Mouse (Mus musculus) heart, adult 2 months (tissue): ENCODE results near the gene Gys1.

Source experiments
- CTCF ChIP-seq: fragments of 200-600 bp; IDR thresholded peaks from 2 replicates; pipeline ENCODE4 v1.8.1; 2022; ENCODE audit warnings: antibody characterized with exemption, mild to moderate bottlenecking, moderate library complexity
- POLR2A ChIP-seq: fragments of 200-500 bp; IDR thresholded peaks from 2 replicates; pipeline ENCODE4 v1.6.1; 2011; ENCODE audit warnings: mild to moderate bottlenecking, low read depth, low read length, control low read depth; ENCODE audit not compliant: insufficient read depth

DNA sequence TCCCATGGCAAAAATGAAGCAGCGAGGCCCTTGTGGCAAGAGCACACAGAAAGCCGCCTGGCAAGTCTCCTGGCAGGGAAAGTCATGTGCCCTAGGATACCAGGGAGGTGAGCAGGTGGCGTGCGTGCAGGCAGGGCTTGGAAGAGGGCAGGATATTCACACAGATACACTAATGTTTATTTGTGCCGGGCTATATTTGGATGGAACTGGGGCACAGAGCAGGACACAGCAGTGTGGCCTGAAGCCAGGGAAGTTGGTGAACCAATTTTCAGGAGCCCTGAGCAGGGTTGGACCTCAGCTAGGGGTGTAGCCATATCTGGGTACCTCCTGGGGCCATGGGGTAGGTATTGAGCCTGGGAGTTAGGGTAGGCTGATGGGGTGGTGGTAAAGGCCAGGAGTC, 58.3 kb downstream of the Gys1 start:
- no peak for TF ChIP-seq CTCF
- no peak for TF ChIP-seq POLR2A
